ENCODE assay signal across 25 mouse cellular contexts in the genomic region with DNA sequence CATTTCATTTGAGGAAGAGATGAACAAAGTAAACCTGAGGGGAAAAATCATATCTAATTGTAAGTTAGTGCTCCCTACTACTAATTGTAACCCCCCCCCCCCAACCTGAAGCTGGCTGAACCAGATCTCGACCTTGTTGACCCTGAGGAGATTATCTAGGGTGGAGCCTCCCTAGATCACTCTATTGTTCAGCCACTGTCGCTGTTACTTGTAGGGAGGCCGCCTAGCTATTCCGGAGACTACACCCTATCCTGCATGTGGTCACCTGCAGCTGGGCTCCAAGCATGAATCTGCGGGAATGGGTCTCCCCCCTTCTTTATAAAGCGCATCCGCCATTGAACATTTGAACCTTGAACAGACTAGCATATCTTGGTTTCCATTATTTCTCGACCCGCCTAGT.
"Had no signal": no experiment of that assay in that cellular context is flagged by ENCODE, and none has a peak within 500 bp of the region (broad histone marks: within the 10 kb centered on the region; RNA-seq: fewer than 3 reads in every experiment).

No protein-coding gene starts in this region.

- H3K9me3 ChIP-seq: heart, embryonic 10.5 days; heart, embryonic 12.5 days; hindbrain, embryonic 10.5 days; hindbrain, embryonic 12.5 days; intestine, embryonic 15.5 days; limb, embryonic 13.5 days; limb, embryonic 15.5 days; liver, embryonic 12.5 days had no signal

- H3K36me3 ChIP-seq: heart, embryonic 10.5 days; heart, embryonic 12.5 days; hindbrain, embryonic 10.5 days; hindbrain, embryonic 12.5 days; intestine, embryonic 15.5 days; limb, embryonic 13.5 days; limb, embryonic 15.5 days; liver, embryonic 12.5 days had no signal

- H3K4me1 ChIP-seq: heart, embryonic 10.5 days; heart, embryonic 12.5 days; hindbrain, embryonic 10.5 days; hindbrain, embryonic 12.5 days; intestine, embryonic 15.5 days; limb, embryonic 13.5 days; limb, embryonic 15.5 days; liver, embryonic 12.5 days had no signal

- ATAC-seq: hindbrain, embryonic 16.5 days; inflammation-experienced regulatory T-cells, adult 6 months; intestine, embryonic 15.5 days; liver, embryonic 12.5 days had no signal

- H3K27me3 ChIP-seq: heart, embryonic 12.5 days; hindbrain, embryonic 12.5 days; intestine, embryonic 15.5 days; limb, embryonic 13.5 days; limb, embryonic 15.5 days; liver, embryonic 12.5 days had no signal

- H3K27ac ChIP-seq: heart, embryonic 10.5 days; hindbrain, embryonic 10.5 days; hindbrain, embryonic 12.5 days; hindbrain, embryonic 14.5 days; intestine, embryonic 15.5 days; limb, embryonic 13.5 days; limb, embryonic 15.5 days; liver, embryonic 12.5 days; liver, embryonic 14.5 days had no signal

- H3K4me3 ChIP-seq: heart, embryonic 10.5 days; heart, embryonic 12.5 days; hindbrain, embryonic 10.5 days; hindbrain, embryonic 12.5 days; intestine, embryonic 15.5 days; limb, embryonic 13.5 days; limb, embryonic 15.5 days; liver, embryonic 12.5 days had no signal

- H3K9ac ChIP-seq: heart, embryonic 12.5 days; hindbrain, embryonic 12.5 days; hindbrain, embryonic 14.5 days; intestine, embryonic 15.5 days; limb, embryonic 13.5 days; limb, embryonic 15.5 days; liver, embryonic 12.5 days; liver, embryonic 14.5 days had no signal

- DNase-seq: gastrocnemius, postnatal 14 days; heart, adult 18-20 months; heart, postnatal 10 days; heart, postnatal 4 days; kidney, adult 11 months; kidney, adult 2 months; kidney, adult 9 months; kidney, postnatal 10 days; kidney, postnatal 25 days; kidney, postnatal 4 days; layer of hippocampus, adult 9-11 months; layer of hippocampus, postnatal 36 days; left cerebral cortex, postnatal 4 days had no signal

- H3K4me2 ChIP-seq: heart, embryonic 12.5 days; hindbrain, embryonic 12.5 days; hindbrain, embryonic 14.5 days; intestine, embryonic 15.5 days; limb, embryonic 13.5 days; limb, embryonic 15.5 days; liver, embryonic 12.5 days had no signal
